Mouse (Mus musculus): ENCODE results near the gene Usp12. TPM values are rescaled to one million over a fixed set of nuclear protein-coding genes. Genes with fewer than 3 reads are reported as not detected.

The Usp12 gene
- polyA plus RNA-seq, 1 experiment from 2014 or later: 15.2 TPM

DNA sequence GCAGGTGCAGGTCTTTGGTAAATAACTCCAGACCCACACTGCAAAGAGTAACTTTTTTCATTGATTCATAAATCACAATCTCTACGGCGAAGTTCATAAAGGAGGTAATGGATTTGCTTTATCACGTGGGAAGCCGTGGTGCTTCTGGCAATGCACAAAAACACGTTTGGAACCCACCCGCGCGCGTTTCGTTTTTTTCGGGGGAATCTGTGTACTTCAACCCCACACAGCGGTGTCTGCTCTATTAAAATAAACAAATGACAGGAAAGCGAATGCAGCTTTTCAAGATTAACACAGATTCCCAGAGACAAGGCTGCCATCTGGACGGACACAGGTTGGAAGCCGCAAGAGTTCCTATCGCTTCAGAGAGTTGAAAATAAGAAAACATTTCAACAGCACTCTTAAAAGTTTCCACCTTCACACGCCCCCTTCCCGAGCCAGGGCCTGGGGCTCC lies 1.1 kb downstream of the Usp12 start:
- Histone ChIP-seq H3K4me2 (peak overlapping the region; percentile 86), H3K9me3 (no peaks in the 10 kb centered on the region), H3K4me1 (replicated peaks) (peaks cover 46% of the 10 kb centered on the region), H3K9ac (peak overlapping the region; percentile 97), H3K4me3 (peak overlapping the region; percentile 98), H3K27ac (peak overlapping the region; percentile 93), H3K27me3 (no peaks in the 10 kb centered on the region), H3K36me3 (no peaks in the 10 kb centered on the region)
- WGBS: 5% methylated on average over 18 of the region's 18 CpGs
- no peak for ATAC-seq (ENCODE audit: low FRiP score)

DNA sequence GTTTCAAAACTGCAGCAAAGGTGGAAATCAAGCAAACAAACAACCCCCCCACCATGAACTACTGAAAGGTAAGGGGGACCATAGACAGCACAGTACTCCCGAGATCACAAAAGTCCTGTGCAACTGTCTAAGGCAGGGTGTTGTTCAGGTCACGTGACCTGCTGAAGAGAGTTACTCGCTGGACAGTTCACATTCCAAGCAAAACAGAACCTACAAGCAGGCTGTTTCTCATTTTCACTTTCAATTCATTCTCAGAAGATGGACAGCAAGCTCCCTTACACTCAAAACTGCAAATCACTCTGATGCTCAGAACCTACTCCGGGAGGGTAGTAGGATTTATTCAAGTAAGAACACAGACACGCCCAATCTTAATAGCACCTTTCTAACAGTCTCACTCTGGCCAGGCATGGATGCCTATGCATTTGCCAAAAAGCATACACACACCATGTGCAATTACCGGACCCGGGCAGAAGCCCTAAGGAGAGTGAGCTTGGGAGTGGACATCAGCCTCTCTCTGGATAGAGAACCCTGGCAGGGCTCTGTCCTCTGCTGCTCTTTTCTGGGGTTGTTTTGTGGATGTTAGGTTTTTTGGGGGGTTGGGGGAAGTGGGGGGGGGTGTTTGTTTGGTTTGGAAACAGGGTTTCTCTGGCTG lies 2.5 kb downstream of the Usp12 start:
- Histone ChIP-seq H3K4me3 (no peak overlapping the region), H3K27ac (no peak overlapping the region), H3K9me3 (no peaks in the 10 kb centered on the region), H3K4me1 (replicated peaks) (peaks cover 51% of the 10 kb centered on the region), H3K4me2 (peak overlapping the region; percentile 86), H3K36me3 (0 out of 2 replicates have a peak, but pooled peaks cover under 1% of the 10 kb centered on the region), H3K9ac (0 out of 2 replicates have a peak overlapping the region, but pooled peaks have one; percentile 97), H3K27me3 (no peaks in the 10 kb centered on the region)
- no peak for ATAC-seq (ENCODE audit: low FRiP score)
- 82% methylated on average over 7 of the region's 7 CpGs for WGBS

DNA sequence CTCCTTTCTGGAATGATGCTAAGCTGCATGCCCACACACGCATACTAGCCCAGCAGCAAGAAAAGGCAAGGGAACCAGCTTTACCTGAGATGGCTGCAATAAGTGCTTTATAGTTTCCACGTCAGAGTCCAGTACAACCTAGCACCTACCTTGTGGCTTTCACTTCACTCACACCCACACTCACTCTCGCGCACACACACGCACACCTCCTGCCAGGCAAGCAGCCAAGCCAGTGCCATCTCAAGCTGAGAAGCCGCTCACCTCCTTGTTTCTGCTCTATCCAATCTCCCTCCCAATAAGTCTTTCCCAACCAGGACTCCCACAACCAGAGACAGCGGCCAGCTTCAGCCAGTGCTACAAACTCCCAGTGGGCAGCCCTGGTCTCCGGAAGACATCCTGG lies 3.9 kb downstream of the Usp12 start:
- peak overlapping the region; percentile 14; the same call in 1 of the 2 replicates for H3K9ac ChIP-seq
- H3K4me3 ChIP-seq: no peak overlapping the region
- H3K9me3 ChIP-seq: no peaks in the 10 kb centered on the region
- H3K27me3 ChIP-seq: no peaks in the 10 kb centered on the region
- H3K27ac ChIP-seq: no peak overlapping the region
- 80% methylated on average over 8 of the region's 8 CpGs for WGBS
- H3K4me1 ChIP-seq (replicated peaks): peaks cover 51% of the 10 kb centered on the region
- H3K4me2 ChIP-seq: 0 out of 2 replicates have a peak overlapping the region, but pooled peaks have one; percentile 10
- ATAC-seq (ENCODE audit: low FRiP score): no peak
- H3K36me3 ChIP-seq: 0 out of 2 replicates have a peak, but pooled peaks cover 3% of the 10 kb centered on the region

DNA sequence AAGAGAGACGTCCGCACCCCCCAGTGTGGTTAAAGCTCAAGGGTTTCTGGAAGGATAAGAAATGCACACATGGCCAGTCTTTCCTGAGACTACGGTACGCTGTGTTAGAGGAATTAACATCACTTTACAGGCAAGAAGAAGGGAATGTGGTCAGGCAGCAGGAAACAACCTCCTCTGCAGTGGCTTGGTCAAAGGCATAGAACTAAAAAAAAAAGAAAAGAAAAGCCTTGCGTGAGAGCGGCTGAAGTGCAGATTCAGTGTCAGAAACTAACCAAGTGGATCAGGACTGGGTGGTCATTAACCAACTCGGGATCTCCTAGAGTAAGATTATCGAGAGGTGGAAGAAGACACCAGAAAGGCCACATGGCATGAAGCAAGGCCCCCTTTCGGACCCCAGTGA lies 5.4 kb downstream of the Usp12 start:
- Histone ChIP-seq H3K27ac (no peak overlapping the region), H3K4me3 (no peak overlapping the region), H3K9ac (no peak overlapping the region), H3K9me3 (no peaks in the 10 kb centered on the region), H3K27me3 (no peaks in the 10 kb centered on the region), H3K36me3 (0 out of 2 replicates have a peak, but pooled peaks cover 3% of the 10 kb centered on the region), H3K4me2 (no peak overlapping the region), H3K4me1 (replicated peaks) (peaks cover 54% of the 10 kb centered on the region)
- 82% methylated on average over 9 of the region's 9 CpGs for WGBS
- ATAC-seq (ENCODE audit: low FRiP score): no peak

DNA sequence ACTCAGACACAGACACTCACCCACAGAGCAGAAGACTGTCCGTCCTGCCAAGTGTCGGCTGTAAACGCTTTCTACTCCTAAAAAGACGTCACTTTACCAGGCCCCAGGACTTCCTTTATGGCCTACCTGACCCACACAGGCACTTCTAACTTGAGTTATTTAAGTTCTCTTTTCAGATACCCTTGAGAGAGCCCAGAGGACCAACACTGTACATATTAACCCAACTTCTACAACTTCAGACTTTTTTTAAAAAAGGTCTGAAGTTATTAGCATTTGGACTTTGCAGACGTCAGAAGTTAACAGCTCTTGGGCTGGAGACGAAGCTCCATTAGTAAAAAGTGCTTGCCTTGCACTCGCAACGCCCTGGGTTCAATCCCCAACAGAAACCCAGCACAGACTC lies 8.7 kb downstream of the Usp12 start:
- Histone ChIP-seq H3K4me3 (no peak overlapping the region), H3K9ac (no peak overlapping the region), H3K36me3 (peaks cover 6% of the 10 kb centered on the region; the same call in 1 of the 2 replicates), H3K4me2 (no peak overlapping the region), H3K27ac (no peak overlapping the region), H3K9me3 (no peaks in the 10 kb centered on the region), H3K4me1 (replicated peaks) (peaks cover 36% of the 10 kb centered on the region), H3K27me3 (no peaks in the 10 kb centered on the region)
- 84% methylated on average over 8 of the region's 8 CpGs for WGBS
- no peak for ATAC-seq (ENCODE audit: low FRiP score)

DNA sequence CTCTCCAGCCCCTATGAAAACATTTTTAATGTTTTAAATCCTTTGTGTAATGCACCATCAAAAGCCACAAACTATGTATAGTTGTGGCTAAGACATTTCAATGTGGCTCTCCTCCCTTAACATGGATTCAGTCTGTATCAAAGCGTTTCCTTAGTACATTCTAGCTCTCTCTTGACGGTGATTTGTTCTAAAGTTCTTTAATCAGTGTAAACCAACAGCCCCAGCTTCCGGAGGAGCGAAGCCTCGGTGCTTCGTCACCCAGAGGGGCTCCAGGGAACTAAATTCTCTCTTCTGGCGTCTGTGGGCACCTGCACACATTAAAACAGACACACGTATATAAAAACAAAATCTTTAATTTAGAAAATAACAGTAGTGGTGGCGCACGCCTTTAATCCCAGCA lies 10.9 kb downstream of the Usp12 start:
- 96% methylated on average over 10 of the region's 10 CpGs for WGBS
- H3K4me1 ChIP-seq (replicated peaks): peaks cover 18% of the 10 kb centered on the region
- no peaks in the 10 kb centered on the region for H3K9me3 ChIP-seq
- H3K36me3 ChIP-seq: peaks cover 6% of the 10 kb centered on the region; the same call in 1 of the 2 replicates
- H3K4me2 ChIP-seq: no peak overlapping the region
- no peaks in the 10 kb centered on the region for H3K27me3 ChIP-seq
- ATAC-seq (ENCODE audit: low FRiP score): no peak
- no peak overlapping the region for H3K9ac ChIP-seq
- no peak overlapping the region for H3K27ac ChIP-seq
- H3K4me3 ChIP-seq: no peak overlapping the region

DNA sequence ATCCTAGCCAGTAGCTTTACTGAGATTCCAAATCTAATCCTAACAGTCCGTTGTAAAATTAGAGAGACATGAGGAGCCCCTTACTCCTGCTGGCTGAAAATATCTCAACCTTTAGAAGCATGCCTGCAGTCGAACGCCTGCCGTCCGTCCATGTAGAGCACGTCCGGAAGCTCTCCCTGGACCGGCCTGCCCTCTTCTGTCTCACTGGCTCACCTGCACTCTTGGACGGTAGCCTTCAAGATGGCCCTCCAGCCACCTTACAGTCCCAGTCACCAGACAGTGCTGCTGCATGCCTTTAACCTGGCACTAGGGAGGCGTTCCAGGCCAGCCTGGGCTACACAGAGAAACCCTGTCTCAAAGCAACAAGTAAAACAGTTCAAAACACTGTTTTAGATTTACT lies 11.5 kb downstream of the Usp12 start:
- 90% methylated on average over 10 of the region's 10 CpGs for WGBS

DNA sequence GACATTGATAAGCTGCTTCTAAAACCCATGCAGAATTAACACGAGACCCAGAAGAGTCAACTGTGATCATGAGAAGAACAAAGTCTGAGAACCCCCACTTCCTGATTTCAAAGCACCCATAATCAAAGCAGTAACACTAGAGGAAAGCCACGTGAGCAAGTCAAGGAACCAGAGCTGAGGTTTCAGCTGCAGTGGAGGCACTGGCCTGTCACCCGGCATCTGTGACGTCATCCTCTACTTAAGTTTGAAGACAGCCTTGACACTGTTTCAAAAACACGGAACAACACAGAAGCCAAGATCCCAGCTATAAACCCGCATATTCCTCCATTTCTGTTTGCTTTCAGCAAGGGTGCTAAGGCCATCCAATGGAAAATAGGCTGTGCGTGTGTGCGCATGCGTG lies 13.1 kb downstream of the Usp12 start:
- WGBS: 92% methylated on average over 9 of the region's 9 CpGs
- Histone ChIP-seq H3K9me3 (no peaks in the 10 kb centered on the region), H3K27ac (no peak overlapping the region), H3K36me3 (peaks cover 3% of the 10 kb centered on the region; the same call in 1 of the 2 replicates), H3K27me3 (no peaks in the 10 kb centered on the region), H3K4me2 (no peak overlapping the region), H3K4me1 (replicated peaks) (peaks cover 18% of the 10 kb centered on the region; the same call in 1 of the 2 replicates), H3K9ac (no peak overlapping the region), H3K4me3 (no peak overlapping the region)
- no peak for ATAC-seq (ENCODE audit: low FRiP score)

More for the DNA sequence above, 11.5 kb downstream of the Usp12 start:
- H3K4me1 ChIP-seq (replicated peaks): peaks cover 14% of the 10 kb centered on the region
- no peaks in the 10 kb centered on the region for H3K27me3 ChIP-seq
- no peak overlapping the region for H3K27ac ChIP-seq
- no peak overlapping the region for H3K9ac ChIP-seq
- no peak overlapping the region for H3K4me2 ChIP-seq
- H3K36me3 ChIP-seq: peaks cover 6% of the 10 kb centered on the region; the same call in 1 of the 2 replicates
- no peaks in the 10 kb centered on the region for H3K9me3 ChIP-seq
- no peak overlapping the region for H3K4me3 ChIP-seq
- no peak for ATAC-seq (ENCODE audit: low FRiP score)

DNA sequence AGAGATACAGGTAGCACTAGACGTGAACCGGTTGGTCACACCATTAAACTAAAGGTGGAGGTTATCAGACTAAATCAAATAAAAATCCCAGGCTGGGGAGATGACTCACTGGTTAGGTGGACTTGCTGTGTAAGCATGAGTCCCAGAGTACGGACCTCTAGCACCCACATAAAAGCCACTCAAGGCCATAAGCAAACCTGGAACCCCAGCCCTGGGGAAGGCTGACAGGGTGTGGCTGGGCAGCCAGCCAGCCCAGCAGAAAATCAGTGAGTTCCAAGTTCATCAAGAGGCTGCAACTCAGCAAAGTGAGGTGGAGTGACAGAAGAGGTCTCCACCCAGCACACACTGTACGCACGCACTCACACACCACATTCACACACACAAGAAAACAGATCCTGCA lies 14.9 kb downstream of the Usp12 start:
- Histone ChIP-seq H3K4me1 (replicated peaks) (peaks cover 18% of the 10 kb centered on the region; the same call in 1 of the 2 replicates), H3K27ac (no peak overlapping the region), H3K27me3 (no peaks in the 10 kb centered on the region), H3K4me3 (no peak overlapping the region), H3K4me2 (no peak overlapping the region), H3K36me3 (peaks cover 4% of the 10 kb centered on the region; the same call in 1 of the 2 replicates), H3K9ac (no peak overlapping the region), H3K9me3 (no peaks in the 10 kb centered on the region)
- 94% methylated on average over 5 of the region's 5 CpGs for WGBS
- no peak for ATAC-seq (ENCODE audit: low FRiP score)

DNA sequence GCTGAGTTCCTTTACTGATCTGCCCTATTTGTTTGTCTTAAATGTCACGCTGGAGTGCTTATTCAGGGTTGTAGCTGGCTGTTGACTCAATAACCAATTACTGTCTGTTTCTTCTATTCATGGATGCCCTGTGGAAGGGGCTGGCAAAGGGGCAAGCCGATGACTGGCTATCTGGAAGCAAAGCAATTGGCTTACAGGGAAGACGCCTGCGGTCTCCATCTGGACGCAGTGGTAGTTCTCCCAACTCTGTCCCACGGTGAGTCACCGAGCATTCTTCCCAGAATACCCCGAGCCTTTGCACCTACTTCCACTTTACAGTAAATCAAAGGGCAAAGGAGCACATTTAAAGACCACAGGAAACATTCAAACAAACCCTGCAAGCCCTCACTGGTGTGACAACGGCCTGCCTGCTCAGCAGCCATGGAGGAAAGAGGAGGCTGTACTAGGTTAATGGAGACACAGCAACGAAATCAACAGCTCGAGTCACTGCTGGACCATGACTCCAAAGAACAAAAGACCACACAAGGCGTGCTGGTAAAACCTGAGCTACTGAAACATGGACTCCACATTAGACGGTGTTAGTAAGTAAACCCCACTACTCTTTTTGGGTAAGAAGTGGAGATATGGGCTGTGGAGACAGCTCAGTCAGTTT lies 17.7 kb downstream of the Usp12 start:
- Histone ChIP-seq H3K4me1 (replicated peaks) (peaks cover 8% of the 10 kb centered on the region), H3K9ac (no peak overlapping the region), H3K27ac (no peak overlapping the region), H3K9me3 (no peaks in the 10 kb centered on the region), H3K4me2 (no peak overlapping the region), H3K4me3 (no peak overlapping the region), H3K36me3 (peaks cover 4% of the 10 kb centered on the region), H3K27me3 (no peaks in the 10 kb centered on the region)
- WGBS: 85% methylated on average over 13 of the region's 13 CpGs
- no peak for ATAC-seq (ENCODE audit: low FRiP score)

DNA sequence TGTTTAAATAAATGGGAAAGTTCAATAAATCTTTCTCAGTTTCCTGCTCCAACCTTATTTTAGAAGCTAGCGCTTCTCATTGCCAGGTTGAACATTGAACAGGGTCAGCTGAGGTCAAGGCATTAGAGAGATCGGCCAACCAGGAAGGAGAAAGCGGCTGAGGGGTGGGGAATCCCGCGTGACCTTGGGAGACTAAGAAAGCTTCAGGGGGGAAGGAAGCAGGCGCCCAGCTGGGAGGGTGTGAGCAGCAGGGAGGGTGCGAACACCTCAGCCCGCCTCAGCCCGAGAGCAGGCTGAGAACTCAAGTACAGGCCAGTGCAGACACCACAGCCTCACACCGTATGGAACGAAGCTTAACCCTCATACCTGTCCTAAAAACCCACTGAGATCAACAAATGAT lies 22.8 kb downstream of the Usp12 start:
- Histone ChIP-seq H3K36me3 (peaks cover 18% of the 10 kb centered on the region), H3K27ac (no peak overlapping the region), H3K4me1 (replicated peaks) (peaks cover 15% of the 10 kb centered on the region; the same call in 1 of the 2 replicates), H3K27me3 (no peaks in the 10 kb centered on the region), H3K4me2 (no peak overlapping the region), H3K4me3 (no peak overlapping the region), H3K9ac (no peak overlapping the region), H3K9me3 (no peaks in the 10 kb centered on the region)
- 56% methylated on average over 11 of the region's 11 CpGs for WGBS
- no peak for ATAC-seq (ENCODE audit: low FRiP score)

DNA sequence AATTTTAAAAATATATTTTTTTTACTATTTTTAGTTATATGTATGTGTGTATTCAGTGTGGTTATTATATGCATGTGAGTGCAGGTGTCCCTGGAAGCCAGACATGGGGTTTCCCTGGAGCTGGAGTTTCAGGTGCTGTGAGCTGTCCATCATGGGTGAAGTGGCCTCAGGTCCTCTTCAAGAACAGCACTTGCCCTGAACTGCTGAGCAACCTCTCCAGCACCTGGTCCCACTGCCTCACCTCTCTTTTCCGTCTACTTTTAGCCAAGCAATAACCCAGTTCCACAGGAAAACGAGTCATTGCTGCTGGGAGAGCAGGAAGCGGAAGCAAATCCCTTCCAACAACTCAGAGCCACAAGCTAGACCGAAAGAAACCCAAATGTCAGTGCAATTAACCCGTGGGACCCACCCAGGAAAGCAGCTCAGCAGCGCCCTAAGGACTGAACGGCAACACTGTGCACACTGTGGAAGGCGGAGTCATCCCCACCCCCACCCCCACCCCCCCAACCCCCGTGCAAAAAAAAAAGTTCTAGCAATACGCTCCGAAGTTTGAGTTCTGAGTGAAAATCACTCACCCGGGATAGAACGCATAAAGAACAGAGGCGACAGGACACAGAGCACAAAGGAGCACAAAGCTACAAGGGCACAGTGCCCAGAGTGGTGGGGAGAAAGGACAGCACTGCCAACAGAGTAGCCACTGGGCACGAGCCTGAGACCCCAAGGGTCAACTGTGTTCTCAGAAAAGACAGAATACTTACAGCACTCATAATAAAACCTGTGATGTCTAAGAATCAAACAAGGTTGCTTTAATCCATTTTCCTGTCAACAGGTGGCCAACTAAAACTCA lies 24.6 kb downstream of the Usp12 start:
- no peak for ATAC-seq (ENCODE audit: low FRiP score)
- H3K9me3 ChIP-seq: no peaks in the 10 kb centered on the region
- WGBS: 65% methylated on average over 15 of the region's 15 CpGs

More for the DNA sequence above, 24.6 kb downstream of the Usp12 start:
- H3K36me3 ChIP-seq: peaks cover 23% of the 10 kb centered on the region
- no peak overlapping the region for H3K4me2 ChIP-seq
- no peak overlapping the region for H3K4me3 ChIP-seq
- H3K27me3 ChIP-seq: no peaks in the 10 kb centered on the region
- no peak overlapping the region for H3K9ac ChIP-seq
- peaks cover 14% of the 10 kb centered on the region; the same call in 1 of the 2 replicates for H3K4me1 ChIP-seq (replicated peaks)
- no peak overlapping the region for H3K27ac ChIP-seq
